Mouse (Mus musculus) CD8-positive naive resting alpha-beta T cell, adult 57 days (primary cell): ENCODE results near the gene Gdap2. TPM values are rescaled to one million over a fixed set of nuclear protein-coding genes. Genes with fewer than 3 reads are reported as not detected.

Experiments
- total RNA-seq: library from RNA; stranded (reverse); gene quantifications from one replicate; pipeline ENCODE4 v1.2.4, GENCODE M21; 2023

The Gdap2 gene
- 30.9 TPM for total RNA-seq

DNA sequence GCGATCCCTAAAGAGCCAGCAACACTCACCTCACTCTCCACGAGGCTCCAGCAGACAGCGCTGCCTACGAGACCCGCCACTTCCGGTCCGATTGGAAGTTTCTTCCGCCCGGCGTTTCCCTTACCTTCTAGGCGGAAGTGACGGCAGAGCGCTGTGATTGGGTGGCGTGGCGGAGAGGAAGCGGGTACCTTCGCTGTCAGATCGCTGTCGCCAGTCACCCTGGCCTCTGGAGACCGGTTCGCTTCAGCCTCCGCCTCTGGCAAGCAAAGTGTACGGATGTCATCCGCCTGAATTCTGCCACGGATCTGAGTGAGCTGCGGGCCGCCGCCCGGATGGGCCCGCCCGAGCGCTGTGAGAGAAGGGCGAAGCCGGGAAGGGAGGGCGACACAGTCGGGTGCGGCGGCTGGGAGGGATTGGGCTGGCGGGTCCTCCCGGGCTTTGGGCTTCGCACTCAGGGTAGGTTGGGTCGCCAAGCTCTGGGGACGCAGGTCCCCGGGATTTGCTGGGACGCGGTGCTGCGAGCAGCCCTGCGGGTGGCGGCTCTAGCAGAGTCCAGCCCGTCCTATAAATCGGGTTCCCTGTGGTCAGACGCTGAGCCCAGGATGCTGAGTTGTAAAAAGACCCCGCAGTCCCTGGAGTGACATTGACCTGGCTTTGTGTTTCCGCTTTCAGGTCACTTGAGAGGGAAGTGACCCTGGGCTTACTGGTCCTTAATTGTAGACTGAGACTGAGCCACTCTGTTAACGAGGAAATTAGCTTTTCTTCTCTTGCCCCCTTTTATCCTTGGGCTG is at the start of gene Gdap2, which contains the start of gene Wdr3:
Gene Gdap2, plus strand, starts transcription at position 67 of the 791 bp plus-strand sequence.
Gene Wdr3, minus strand, starts transcription at position 93 of the 791 bp plus-strand sequence.

Other genes with a start within 250 kb of the Gdap2 start
- 43.9 TPM for gene Wdr3, start within 50 bp of the Gdap2 start, total RNA-seq